Comparison of ENCODE assay signal across 12 mouse cellular contexts in the genomic region with DNA sequence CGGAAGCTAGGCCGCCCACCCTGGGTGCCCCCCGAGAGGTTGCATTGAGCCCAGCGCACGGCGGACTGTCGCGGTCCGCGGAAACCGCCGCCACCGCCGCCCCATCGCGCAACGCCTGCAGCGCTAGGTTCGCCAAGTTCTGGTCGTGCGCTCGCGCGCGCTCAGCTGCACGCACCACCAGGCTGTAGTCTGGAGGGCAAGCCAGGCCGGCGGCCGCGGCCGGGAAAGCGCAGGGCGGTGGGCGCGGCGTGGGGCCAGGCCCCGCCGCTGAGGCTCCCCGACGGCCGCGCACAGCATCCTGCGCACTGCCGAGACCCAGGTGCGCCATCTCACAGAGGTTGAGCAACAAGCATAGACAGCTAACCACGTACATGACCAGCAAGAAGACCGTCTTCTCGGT. TPM values are rescaled to one million over a fixed set of nuclear protein-coding genes. Genes with fewer than 3 reads are reported as not detected.
A peak's percentile ranks its signal among the peaks of the same experiment; 100 is the strongest.
DNase-seq lines count a peak whose midpoint lies in the region; ATAC-seq and TF ChIP-seq lines count a peak whose summit lies in the region.
"Had no signal": no experiment of that assay in that cellular context is flagged by ENCODE, and none has a peak within 500 bp of the region (broad histone marks: within the 10 kb centered on the region; RNA-seq: fewer than 3 reads in every experiment).

No protein-coding gene starts in this region.

- TF ChIP-seq CTCF in heart, adult 2 months (IDR thresholded peaks at IDR 0.05): no peak

- ATAC-seq in heart, embryonic 15.5 days (replicated peaks; ENCODE audit: insufficient number of reproducible peaks, insufficient read depth, low FRiP score, low read depth): no peak; the same call in 1 of the 2 replicates
- no peak for ATAC-seq in midbrain, embryonic 13.5 days
- ATAC-seq in midbrain, embryonic 11.5 days (ENCODE audit: low FRiP score): no peak
- ATAC-seq: inflammation-experienced regulatory T-cells, adult 6 months had no signal

- H3K4me2 ChIP-seq in heart, embryonic 15.5 days: peak overlapping the region; percentile 55
- 0 out of 2 replicates have a peak overlapping the region, but pooled peaks have one; percentile 2 for H3K4me2 ChIP-seq in midbrain, embryonic 13.5 days (replicated peaks)
- H3K4me2 ChIP-seq in midbrain, embryonic 11.5 days: no peak overlapping the region

- no peaks in the 10 kb centered on the region for H3K9me3 ChIP-seq in heart, embryonic 15.5 days (replicated peaks)
- H3K9me3 ChIP-seq in midbrain, embryonic 13.5 days: no peaks in the 10 kb centered on the region
- no peaks in the 10 kb centered on the region for H3K9me3 ChIP-seq in midbrain, embryonic 11.5 days (ENCODE audit: control insufficient read depth, low read length)
- no peaks in the 10 kb centered on the region for H3K9me3 ChIP-seq in limb, embryonic 10.5 days (replicated peaks)

- no peak overlapping the region for H3K27ac ChIP-seq in heart, embryonic 15.5 days
- H3K27ac ChIP-seq in heart, adult 2 months: no peak overlapping the region
- H3K27ac ChIP-seq in midbrain, embryonic 13.5 days: no peak overlapping the region
- H3K27ac ChIP-seq in midbrain, embryonic 11.5 days (ENCODE audit: low read depth, low read length): no peak overlapping the region
- no peak overlapping the region for H3K27ac ChIP-seq in limb, embryonic 10.5 days

- no peak for TF ChIP-seq POLR2A in heart, adult 2 months (IDR thresholded peaks at IDR 0.05; ENCODE audit: insufficient read depth, low read depth, low read length)

- H3K9ac ChIP-seq in heart, embryonic 15.5 days: no peak overlapping the region
- no peak overlapping the region for H3K9ac ChIP-seq in heart, adult 2 months (ENCODE audit: low read depth, low read length)
- H3K9ac ChIP-seq in midbrain, embryonic 13.5 days (replicated peaks): no peak overlapping the region
- no peak overlapping the region for H3K9ac ChIP-seq in midbrain, embryonic 11.5 days (ENCODE audit: low read length)

- WGBS in heart, embryonic 15.5 days: 3% methylated on average over 47 of the region's 48 CpGs
- 6% methylated on average over 48 of the region's 48 CpGs for WGBS in heart, adult 2 months
- WGBS in midbrain, embryonic 13.5 days: 4% methylated on average over 46 of the region's 48 CpGs
- 3% methylated on average over 42 of the region's 48 CpGs for WGBS in midbrain, embryonic 11.5 days
- 4% methylated on average over 48 of the region's 48 CpGs for WGBS in limb, embryonic 10.5 days

- H3K4me1 ChIP-seq in heart, embryonic 15.5 days (replicated peaks): peaks cover 25% of the 10 kb centered on the region
- no peaks in the 10 kb centered on the region for H3K4me1 ChIP-seq in heart, adult 2 months (ENCODE audit: control insufficient read depth, insufficient read depth, low read length)
- H3K4me1 ChIP-seq in midbrain, embryonic 13.5 days (replicated peaks): 0 out of 2 replicates have a peak, but pooled peaks cover 4% of the 10 kb centered on the region
- H3K4me1 ChIP-seq in midbrain, embryonic 11.5 days (ENCODE audit: control insufficient read depth, insufficient read depth, low read length): no peaks in the 10 kb centered on the region
- peaks cover 9% of the 10 kb centered on the region for H3K4me1 ChIP-seq in limb, embryonic 10.5 days

- no peak for TF ChIP-seq EP300 in heart, adult 2 months (IDR thresholded peaks at IDR 0.05; ENCODE audit: insufficient read depth, low read depth, low read length)

- DNase-seq in heart, adult 2 months: no peak
- no peak for DNase-seq in midbrain, embryonic 11.5 days (ENCODE audit: low spot score, missing footprints)
- no peak for DNase-seq in limb, embryonic 10.5 days (ENCODE audit: low spot score)
- no peak for DNase-seq in embryo, embryonic 10.5 days (ENCODE audit: low spot score)
- DNase-seq in left cerebral cortex, postnatal 25 days (ENCODE audit: low spot score in 2 of 2): no peak
- DNase-seq in spleen, adult 18-20 months: no peak
- DNase-seq: adrenal gland, postnatal 36 days; left cerebral cortex, postnatal 4 days had no signal

- intact Hi-C loops in heart, adult 2 months (cut with DNase I): no loop called here
- intact Hi-C loops in left cerebral cortex, postnatal 25 days (cut with DNase I): no loop called here

- H3K27me3 ChIP-seq in heart, embryonic 15.5 days: peaks cover 60% of the 10 kb centered on the region
- peaks cover 10% of the 10 kb centered on the region for H3K27me3 ChIP-seq in heart, adult 2 months (ENCODE audit: control insufficient read depth, insufficient read depth, low read length)
- peaks cover 70% of the 10 kb centered on the region for H3K27me3 ChIP-seq in midbrain, embryonic 13.5 days
- H3K27me3 ChIP-seq in midbrain, embryonic 11.5 days (ENCODE audit: control insufficient read depth, insufficient read depth, low read length): peaks cover 42% of the 10 kb centered on the region
- peaks cover 85% of the 10 kb centered on the region for H3K27me3 ChIP-seq in limb, embryonic 10.5 days (ENCODE audit: low read depth, poor library complexity, severe bottlenecking)

- no peaks in the 10 kb centered on the region for H3K36me3 ChIP-seq in heart, embryonic 15.5 days
- H3K36me3 ChIP-seq in heart, adult 2 months (ENCODE audit: control insufficient read depth, insufficient read depth, low read length): no peaks in the 10 kb centered on the region
- no peaks in the 10 kb centered on the region for H3K36me3 ChIP-seq in midbrain, embryonic 13.5 days
- no peaks in the 10 kb centered on the region for H3K36me3 ChIP-seq in midbrain, embryonic 11.5 days (ENCODE audit: control insufficient read depth, insufficient read depth, low read length)
- H3K36me3 ChIP-seq in limb, embryonic 10.5 days: no peaks in the 10 kb centered on the region
- H3K36me3 ChIP-seq: G1E had no signal

- H3K79me2 ChIP-seq in heart, adult 2 months (replicated peaks; ENCODE audit: control insufficient read depth, insufficient read depth, low read length): no peaks in the 10 kb centered on the region

- H3K4me3 ChIP-seq in heart, embryonic 15.5 days: peak overlapping the region; percentile 34
- H3K4me3 ChIP-seq in heart, adult 2 months: no peak overlapping the region
- no peak overlapping the region; the same call in 1 of the 2 replicates for H3K4me3 ChIP-seq in midbrain, embryonic 13.5 days (replicated peaks)
- H3K4me3 ChIP-seq in midbrain, embryonic 11.5 days (ENCODE audit: low read depth, low read length): no peak overlapping the region
- peak overlapping the region; percentile 30 for H3K4me3 ChIP-seq in limb, embryonic 10.5 days

RNA-seq across cellular contexts. Expression of gene Gjc2, which starts 6.5 kb away (rescaled TPM):
- 0.77 TPM in 2 replicates for polyA plus RNA-seq in heart, embryonic 15.5 days (2015; fragmentation: Nextera tagmentation; extraction: Ambion mirVana)
- total RNA-seq in heart, adult 2 months (2021): under 1 TPM; 0.45 to 0.57 TPM
- polyA plus RNA-seq in heart, adult 2 months (2012; rRNA removed): 0.72 and 0.73 TPM in 2 replicates
- polyA plus RNA-seq in midbrain, embryonic 13.5 days (2015; fragmentation: Nextera tagmentation; extraction: Ambion mirVana): 0.35 TPM in 1 of 2 replicates, not detected in the other
- not detected in 2 replicates for polyA plus RNA-seq in midbrain, embryonic 11.5 days (2014; fragmentation: Nextera tagmentation; extraction: Ambion mirVana)
- 0.23 TPM in 1 of 2 replicates, not detected in the other for polyA plus RNA-seq in limb, embryonic 10.5 days (2016; fragmentation: Nextera tagmentation; extraction: Ambion mirVana)
- total RNA-seq in left cerebral cortex, postnatal 25 days (2021): 10 to 100 TPM in 1 of 2 experiments, 1 to 10 TPM in 1; 9.8 to 12.2 TPM
- total RNA-seq: G1E had no signal
- polyA plus RNA-seq: G1E; inflammation-experienced regulatory T-cells, adult 6 months had no signal

RNA-seq across cellular contexts. Expression of gene Iba57, which starts 12.9 kb away (rescaled TPM):
- polyA plus RNA-seq in heart, embryonic 15.5 days (2015; fragmentation: Nextera tagmentation; extraction: Ambion mirVana): 7.3 and 8.5 TPM in 2 replicates
- total RNA-seq in heart, adult 2 months (2021): 10 to 100 TPM; 14.8 to 17.9 TPM
- polyA plus RNA-seq in heart, adult 2 months (2012; rRNA removed): 10.6 and 11.8 TPM in 2 replicates
- polyA plus RNA-seq in midbrain, embryonic 13.5 days (2015; fragmentation: Nextera tagmentation; extraction: Ambion mirVana): 7.2 and 7.6 TPM in 2 replicates
- 2.1 and 3.5 TPM in 2 replicates for polyA plus RNA-seq in midbrain, embryonic 11.5 days (2014; fragmentation: Nextera tagmentation; extraction: Ambion mirVana)
- polyA plus RNA-seq in limb, embryonic 10.5 days (2016; fragmentation: Nextera tagmentation; extraction: Ambion mirVana): 3.3 and 4.5 TPM in 2 replicates
- 1 to 10 TPM; 7.1 to 8.8 TPM for total RNA-seq in left cerebral cortex, postnatal 25 days (2021)

RNA-seq across cellular contexts. Expression of gene Guk1, which starts 15.5 kb away (rescaled TPM):
- 109 and 125 TPM in 2 replicates for polyA plus RNA-seq in heart, embryonic 15.5 days (2015; fragmentation: Nextera tagmentation; extraction: Ambion mirVana)
- total RNA-seq in heart, adult 2 months (2021): 100 to 1,000 TPM in 1 of 2 experiments, 10 to 100 TPM in 1; 97.5 to 113 TPM
- polyA plus RNA-seq in heart, adult 2 months (2012; rRNA removed): 120 and 127 TPM in 2 replicates
- polyA plus RNA-seq in midbrain, embryonic 13.5 days (2015; fragmentation: Nextera tagmentation; extraction: Ambion mirVana): 155 and 159 TPM in 2 replicates
- 92.9 and 96.6 TPM in 2 replicates for polyA plus RNA-seq in midbrain, embryonic 11.5 days (2014; fragmentation: Nextera tagmentation; extraction: Ambion mirVana)
- 145 and 155 TPM in 2 replicates for polyA plus RNA-seq in limb, embryonic 10.5 days (2016; fragmentation: Nextera tagmentation; extraction: Ambion mirVana)
- total RNA-seq in left cerebral cortex, postnatal 25 days (2021): 100 to 1,000 TPM; 124 to 134 TPM

RNA-seq across cellular contexts. Expression of gene Mrpl55, which starts 25.8 kb away (rescaled TPM):
- 99.8 and 114 TPM in 2 replicates for polyA plus RNA-seq in heart, embryonic 15.5 days (2015; fragmentation: Nextera tagmentation; extraction: Ambion mirVana)
- total RNA-seq in heart, adult 2 months (2021): 100 to 1,000 TPM; 113 to 117 TPM
- 78.1 and 110 TPM in 2 replicates for polyA plus RNA-seq in heart, adult 2 months (2012; rRNA removed)
- polyA plus RNA-seq in midbrain, embryonic 13.5 days (2015; fragmentation: Nextera tagmentation; extraction: Ambion mirVana): 95.9 and 96.5 TPM in 2 replicates
- polyA plus RNA-seq in midbrain, embryonic 11.5 days (2014; fragmentation: Nextera tagmentation; extraction: Ambion mirVana): 88.7 and 93.3 TPM in 2 replicates
- 123 and 131 TPM in 2 replicates for polyA plus RNA-seq in limb, embryonic 10.5 days (2016; fragmentation: Nextera tagmentation; extraction: Ambion mirVana)
- 10 to 100 TPM; 35.4 to 38.6 TPM for total RNA-seq in left cerebral cortex, postnatal 25 days (2021)

RNA-seq across cellular contexts. Expression of gene 2310033P09Rik, which starts 31.6 kb away (rescaled TPM):
- polyA plus RNA-seq in heart, embryonic 15.5 days (2015; fragmentation: Nextera tagmentation; extraction: Ambion mirVana): 17.7 and 18.4 TPM in 2 replicates
- total RNA-seq in heart, adult 2 months (2021): 1 to 10 TPM; 8.4 to 9.4 TPM
- 10.7 and 12.1 TPM in 2 replicates for polyA plus RNA-seq in heart, adult 2 months (2012; rRNA removed)
- polyA plus RNA-seq in midbrain, embryonic 13.5 days (2015; fragmentation: Nextera tagmentation; extraction: Ambion mirVana): 32.5 and 32.6 TPM in 2 replicates
- 41.7 and 42.0 TPM in 2 replicates for polyA plus RNA-seq in midbrain, embryonic 11.5 days (2014; fragmentation: Nextera tagmentation; extraction: Ambion mirVana)
- polyA plus RNA-seq in limb, embryonic 10.5 days (2016; fragmentation: Nextera tagmentation; extraction: Ambion mirVana): 35.1 and 40.2 TPM in 2 replicates
- 10 to 100 TPM; 20.6 to 21.3 TPM for total RNA-seq in left cerebral cortex, postnatal 25 days (2021)

Comparison
In these comparisons a context has a peak if more than half of its experiments do, and no peak if none do; other contexts are left out.
1. H3K4me3 ChIP-seq: peak in heart, embryonic 15.5 days (single experiment) and limb, embryonic 10.5 days (single experiment); none in heart, adult 2 months (single experiment), midbrain, embryonic 13.5 days (single experiment) and midbrain, embryonic 11.5 days (single experiment).